Mouse (Mus musculus): ENCODE measurements at regions not wholly inside any gene's neighbourhood (a gene's known extent, or its start where the extent isn't known, plus 50 kb on each side); places are given as distances from the start of the nearest gene placed in this dataset.
"Not testable (repeated sequence)": the region's sequence is repeated elsewhere in the genome, so short reads cannot be mapped to it uniquely, and the experiment has no call there.

DNA sequence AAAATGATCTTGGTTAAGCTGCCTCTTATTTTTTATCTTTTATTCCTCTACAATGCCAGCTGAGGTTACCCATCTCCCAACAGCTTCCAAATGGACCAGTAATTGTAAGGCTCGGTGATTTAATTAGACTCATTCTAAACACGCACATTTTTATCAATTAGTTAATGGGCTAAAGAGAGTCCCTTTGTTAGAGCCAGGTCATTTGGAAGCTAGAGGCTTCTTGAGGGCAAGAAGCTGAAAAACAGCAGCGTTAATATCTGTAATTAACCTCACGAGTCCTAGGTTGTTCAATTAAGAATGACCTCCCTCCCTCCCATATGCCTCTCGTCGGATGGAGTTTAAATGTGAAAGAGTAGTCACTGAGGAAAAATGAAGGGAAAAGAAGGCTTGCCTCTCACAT is 66.5 kb downstream of the Otx2 start:
- no peak for DNase-seq

DNA sequence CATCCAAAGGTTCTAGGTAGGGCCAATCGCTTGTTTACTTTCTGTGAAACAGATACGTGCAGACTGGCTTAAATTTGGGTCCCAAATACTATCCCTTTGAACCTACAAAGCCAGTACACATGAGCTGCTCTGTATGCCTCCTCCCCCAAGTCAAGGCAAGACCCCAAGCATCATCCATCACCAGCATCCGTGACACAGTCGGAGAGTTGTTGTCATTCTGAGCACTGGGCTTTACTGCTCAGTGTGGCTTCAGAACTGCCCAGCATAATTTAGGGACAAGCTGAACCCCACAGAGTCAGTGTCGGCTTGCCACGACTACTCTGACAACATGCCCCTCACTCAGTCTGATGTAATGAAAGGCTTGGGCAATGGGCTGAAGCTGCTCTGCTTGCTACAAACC is 70.1 kb downstream of the Otx2 start:
- no peak for DNase-seq

DNA sequence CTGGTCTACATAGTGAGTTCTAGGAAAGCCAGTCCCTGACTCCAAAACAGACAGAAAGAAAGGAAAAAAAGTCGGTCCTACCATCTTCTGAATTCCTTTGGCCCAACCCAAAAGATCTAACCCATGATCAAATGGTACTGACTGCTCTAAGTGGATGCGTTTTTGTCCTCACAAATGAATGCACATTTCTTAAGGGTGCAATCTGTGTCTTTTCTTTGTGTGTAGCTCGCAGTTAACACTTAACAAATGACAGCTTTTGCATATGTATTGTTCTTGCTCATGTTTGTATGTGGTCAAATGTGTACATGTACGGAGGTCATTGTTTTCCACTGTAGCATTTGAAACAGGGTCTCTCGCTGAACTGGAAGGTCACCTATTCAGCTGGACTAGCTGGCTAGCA is 79.3 kb downstream of the Otx2 start:
- no peak for DNase-seq

DNA sequence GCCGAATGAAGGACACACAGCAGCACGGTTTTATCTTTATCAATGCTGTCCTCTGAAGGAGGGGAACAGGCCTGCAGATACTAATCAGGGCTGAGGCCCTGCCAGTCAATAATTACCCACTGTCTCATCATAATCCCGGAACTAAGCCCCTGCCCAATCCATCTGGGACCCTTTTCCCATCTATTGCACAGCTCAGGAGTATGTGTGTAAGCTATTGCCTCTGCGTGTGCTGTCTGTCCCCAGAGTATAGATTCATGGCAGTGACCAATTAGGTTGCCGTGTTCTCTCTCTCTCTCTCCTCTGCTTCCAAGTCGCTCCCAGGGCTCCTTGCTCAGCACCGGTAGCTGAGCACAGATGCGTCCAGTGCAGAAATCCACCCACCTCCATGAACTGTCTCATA is 80.3 kb downstream of the Otx2 start:
- DNase-seq, result no peak

DNA sequence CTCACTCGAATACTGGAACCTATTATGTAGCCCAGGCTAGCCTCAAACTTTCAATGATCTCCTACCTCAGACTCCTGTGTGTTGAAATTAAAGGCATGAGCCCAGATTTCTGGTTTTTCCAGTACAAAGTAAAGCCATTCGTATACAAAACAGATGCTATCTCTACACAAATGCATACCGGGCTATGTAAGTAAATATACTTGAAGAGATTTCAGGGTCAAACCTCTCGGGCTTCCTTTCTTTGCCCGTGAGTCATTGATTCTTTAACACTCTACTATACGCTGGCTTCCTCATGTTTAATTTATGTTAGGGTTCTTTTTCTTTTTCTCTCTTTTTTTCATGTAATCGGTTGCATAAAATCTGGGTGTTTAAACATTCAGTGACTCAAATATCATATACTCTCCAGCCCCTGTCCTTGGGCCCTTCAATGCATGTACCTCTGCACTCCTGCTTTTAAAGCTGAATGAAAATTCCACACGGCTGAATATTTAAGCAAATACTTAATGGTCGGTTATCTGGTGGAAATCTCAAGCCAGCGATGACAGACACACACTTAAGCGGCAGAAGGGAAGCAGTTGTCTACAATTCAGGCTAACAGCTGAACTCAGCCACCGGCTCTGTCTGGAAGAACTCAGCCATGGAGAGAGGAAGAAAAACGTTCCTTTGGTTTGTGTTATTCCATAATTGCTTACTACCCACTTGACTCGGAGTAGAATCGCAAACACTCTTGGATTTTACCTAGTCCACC is 82.0 kb downstream of the Otx2 start:
- DNase-seq, result no peak

DNA sequence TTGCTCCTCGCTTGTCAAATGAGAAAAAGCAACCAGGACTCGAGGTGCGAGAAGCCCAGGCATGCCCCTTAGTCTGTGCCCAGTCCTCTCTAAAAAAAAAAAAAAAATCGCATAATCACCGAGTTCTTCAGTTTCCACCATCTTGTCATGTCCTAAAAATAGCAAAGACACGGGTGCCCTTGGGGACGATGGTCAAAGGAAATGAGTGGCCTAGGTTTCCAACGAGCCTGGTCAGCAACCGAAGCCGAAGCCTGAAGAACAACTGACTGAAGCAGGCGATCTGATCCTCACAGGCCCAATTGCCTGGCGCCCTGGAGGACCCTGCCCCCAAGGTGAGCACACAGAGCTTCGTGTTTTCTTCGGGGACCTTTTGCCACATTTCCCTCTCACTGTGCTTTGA is 83.2 kb downstream of the Otx2 start:
- peak; percentile 1 to 9 for DNase-seq

DNA sequence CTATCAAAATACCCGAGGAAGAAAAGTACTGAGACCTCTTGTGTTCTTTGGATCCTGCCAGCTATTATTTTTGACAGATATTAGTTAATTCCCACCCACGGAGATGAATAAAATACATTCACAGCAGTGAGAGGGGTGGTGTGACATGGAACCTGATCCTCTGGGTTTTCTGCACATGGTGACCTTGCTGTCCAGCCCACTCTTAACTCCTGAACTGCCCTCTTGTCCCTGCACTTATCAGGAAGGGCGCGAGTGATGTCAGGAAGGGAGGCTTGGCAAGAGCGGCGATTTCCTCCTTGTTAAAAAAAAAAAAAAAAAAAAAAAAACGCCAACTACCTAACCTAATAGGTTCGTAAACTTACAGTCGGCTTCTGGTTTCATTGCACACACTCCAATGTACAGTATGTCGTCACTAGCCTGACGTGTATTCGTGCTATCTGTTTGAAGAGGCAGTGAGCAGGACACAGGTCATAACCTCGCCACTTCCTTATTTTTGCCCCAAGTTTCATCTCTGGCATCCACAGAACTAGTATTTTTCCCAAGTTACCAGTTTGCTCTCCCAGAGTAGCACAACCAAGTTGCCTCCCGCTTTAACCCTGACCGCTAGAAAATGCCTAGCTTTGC is 83.8 kb downstream of the Otx2 start:
- peak; percentile 1 to 9 for DNase-seq

DNA sequence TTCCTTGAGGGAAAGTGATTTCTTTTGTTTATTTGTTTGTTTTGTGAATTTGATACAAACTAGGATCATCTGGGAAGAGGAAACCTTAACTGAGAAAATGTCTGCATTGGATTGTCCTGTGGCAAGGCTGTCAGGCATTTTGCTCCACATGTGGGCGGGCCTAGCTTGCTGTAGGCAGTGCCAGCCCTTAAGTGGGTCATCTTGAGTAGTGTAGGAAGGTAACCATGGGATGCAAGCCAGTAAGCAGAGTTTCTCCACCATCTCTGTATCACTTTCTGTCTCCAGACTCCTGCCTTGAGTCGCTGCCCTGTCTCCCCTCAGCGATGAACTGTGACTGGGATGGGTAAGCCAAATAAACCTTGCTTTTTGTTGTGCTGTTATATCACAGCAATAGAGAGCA is 87.8 kb downstream of the Otx2 start:
- DNase-seq, result no peak

DNA sequence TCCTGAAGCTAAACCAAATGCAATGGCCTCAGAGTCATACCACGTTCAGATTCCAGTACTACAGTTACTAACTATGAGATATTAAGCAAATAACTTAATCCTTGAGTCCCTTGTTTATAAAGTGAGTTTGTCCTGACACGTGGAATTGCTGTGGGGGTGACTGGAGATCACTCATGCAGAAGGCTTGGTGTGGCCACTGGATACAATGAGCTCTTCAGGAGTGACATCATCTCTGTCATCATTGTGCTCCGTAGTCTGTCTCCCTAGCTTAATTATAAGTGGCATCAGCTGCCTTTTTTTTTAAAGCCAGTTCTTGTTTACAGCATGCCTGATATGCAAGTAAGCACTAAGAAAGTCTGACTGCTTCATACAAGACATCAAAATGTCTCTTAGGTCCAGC is 89.0 kb downstream of the Otx2 start:
- DNase-seq, result no peak

DNA sequence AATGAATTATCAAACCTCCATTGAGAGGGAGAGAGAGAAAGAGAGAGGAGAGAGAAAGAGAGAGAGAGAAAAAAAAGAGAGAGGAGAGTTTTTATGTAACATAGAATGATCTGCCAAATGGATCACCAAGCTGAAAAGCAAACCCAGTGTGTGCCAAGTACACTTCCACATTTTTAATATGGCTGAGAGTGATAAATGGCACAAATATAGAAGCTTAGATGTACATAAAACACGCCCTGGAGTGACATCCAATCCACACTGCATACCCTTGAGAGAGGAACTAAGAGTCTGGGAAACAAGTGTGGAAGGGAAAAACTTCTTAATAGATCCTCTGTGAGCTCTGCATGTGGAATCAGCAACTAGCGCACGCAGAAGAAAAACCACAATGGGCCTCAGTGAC is 90.1 kb downstream of the Otx2 start:
- no peak for DNase-seq

DNA sequence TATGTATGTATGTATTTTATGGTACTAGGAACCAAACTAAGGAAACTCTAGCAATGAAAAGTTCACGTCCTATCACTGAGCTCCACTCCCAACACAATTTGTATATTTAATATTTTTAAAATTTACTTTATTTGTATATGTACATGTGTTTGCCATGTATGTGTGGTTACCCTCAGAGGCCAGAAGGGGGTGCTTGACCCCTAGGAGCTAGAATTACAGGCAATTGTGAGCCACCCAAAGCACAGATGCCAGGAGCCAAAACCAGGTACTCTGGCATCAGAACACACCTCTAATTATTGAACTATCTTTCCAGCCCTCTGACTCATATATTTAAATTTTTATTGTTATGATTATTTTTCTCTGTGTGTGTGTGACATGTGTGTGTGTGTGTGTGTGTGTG is 91.5 kb downstream of the Otx2 start:
- DNase-seq, result peak; percentile 5 to 6

DNA sequence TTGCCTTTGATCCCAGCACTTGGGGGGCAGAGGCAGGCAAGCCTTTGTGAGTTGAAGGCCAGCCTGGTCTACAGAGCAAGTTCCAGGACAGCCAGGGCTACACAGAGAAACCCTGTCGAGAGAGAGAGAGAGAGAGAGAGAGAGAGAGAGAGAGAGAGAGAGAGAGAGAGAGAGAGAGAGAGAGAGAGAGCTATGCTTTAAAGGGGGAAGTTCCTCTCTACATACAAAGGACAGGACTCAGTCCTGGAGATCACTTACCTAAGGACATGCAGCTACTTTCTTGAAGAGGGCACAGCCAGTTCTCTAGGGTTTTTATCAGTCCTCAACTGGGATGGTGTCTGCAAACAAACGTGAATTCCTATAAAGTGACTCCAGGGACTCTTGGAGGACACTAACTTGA is 92.3 kb downstream of the Otx2 start:
- not testable (repeated sequence) for DNase-seq

DNA sequence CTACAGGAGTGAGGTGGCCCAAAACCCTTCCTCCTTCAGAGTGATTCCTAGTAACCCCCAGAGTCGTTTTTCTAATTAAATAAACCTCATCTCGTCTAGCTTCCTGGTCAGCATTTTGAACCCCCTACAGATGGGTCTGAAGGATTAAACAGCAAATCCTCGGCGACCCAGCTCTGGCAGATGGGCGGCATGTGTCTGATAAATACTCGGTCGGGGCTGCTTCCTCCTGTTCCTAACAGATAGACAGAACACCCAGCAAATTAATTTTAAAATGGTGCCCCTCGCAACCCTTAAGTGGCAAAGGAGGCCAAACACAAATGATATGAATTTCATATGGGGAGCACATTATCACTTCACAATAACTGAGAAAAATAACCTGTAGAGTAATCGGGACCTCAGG is 93.2 kb downstream of the Otx2 start:
- no peak for DNase-seq

DNA sequence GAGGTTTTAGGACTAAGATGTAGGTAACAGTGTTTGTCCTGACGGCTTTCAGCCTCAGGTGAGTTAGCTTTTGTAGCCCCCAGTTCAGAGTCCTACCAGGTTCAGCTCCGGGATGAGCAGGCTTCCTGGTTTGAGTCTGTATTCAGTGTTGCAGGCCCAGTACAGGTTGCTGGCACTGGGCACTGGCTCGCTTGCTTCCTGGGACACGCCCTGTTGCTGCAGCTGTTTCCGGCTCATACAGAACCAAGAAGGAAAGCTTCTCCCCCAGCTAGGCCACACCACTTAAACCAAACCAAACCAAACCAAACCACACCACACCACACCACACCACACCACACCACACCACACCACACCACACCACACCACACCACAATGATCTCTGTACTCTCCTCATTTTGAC is 93.6 kb downstream of the Otx2 start:
- no peak for DNase-seq

All from adrenal gland, postnatal 36 days (tissue).